Mouse (Mus musculus) lung, postnatal 0 days (tissue): ENCODE results near the gene Trak1.

Experiments
- CTCF ChIP-seq: IDR thresholded peaks from 2 replicates; pipeline ENCODE4 v1.5.1; 2016; ENCODE audit warnings: antibody characterized with exemption, mild to moderate bottlenecking
- EP300 ChIP-seq: IDR thresholded peaks from 2 replicates; pipeline ENCODE4 v1.6.1; 2016; ENCODE audit warnings: antibody characterized with exemption, mild to moderate bottlenecking, control low read depth

- no peak for TF ChIP-seq CTCF
- no peak for TF ChIP-seq EP300
Measured at GRCm38 (mm10) chr9:121383180-121383586, 85.9 kb downstream of the Trak1 start.
